Mouse (Mus musculus) embryonic facial prominence, embryonic 14.5 days (tissue): ENCODE results near the gene Trim80. TPM values are rescaled to one million over a fixed set of nuclear protein-coding genes. Genes with fewer than 3 reads are reported as not detected.
"Not testable (repeated sequence)": the region's sequence is repeated elsewhere in the genome, so short reads cannot be mapped to it uniquely, and the experiment has no call there.

Source experiments
- ATAC-seq: fragments of 200-750 bp; cut with Nextera tagmentation; 2 replicates; pipeline ENCODE4 v1.8.0; 2017; ENCODE audit warnings: low read depth, moderate number of reproducible peaks, moderate TSS enrichment
- DNase-seq: peaks from one replicate; pipeline ENCODE4 v3.0.0-alpha.2; 2015; ENCODE audit warnings: low spot score
- H3K27ac ChIP-seq: fragments of 300-500 bp; sonication (generic); replicated peaks from 2 replicates; pipeline ENCODE4 v1.5.1; 2014; ENCODE audit warnings: low read depth, mild to moderate bottlenecking, low read length, moderate library complexity
- H3K27me3 ChIP-seq: fragments of 300-500 bp; sonication (generic); replicated peaks from 2 replicates; pipeline ENCODE4 v1.6.1; 2014; ENCODE audit warnings: low read length; ENCODE audit not compliant: control insufficient read depth, insufficient read depth
- H3K36me3 ChIP-seq: fragments of 300-500 bp; sonication (generic); 2 replicates; pipeline ENCODE4 v1.6.1; 2014; ENCODE audit warnings: low read length, mixed read lengths; ENCODE audit not compliant: control insufficient read depth, insufficient read depth
- H3K4me1 ChIP-seq: fragments of 300-500 bp; sonication (generic); 2 replicates; pipeline ENCODE4 v1.6.1; 2014; ENCODE audit warnings: antibody characterized with exemption, low read length; ENCODE audit not compliant: control insufficient read depth, insufficient read depth
- H3K4me2 ChIP-seq: fragments of 300-500 bp; sonication (generic); 2 replicates; pipeline ENCODE4 v1.6.1; 2014; ENCODE audit warnings: low read depth, mild to moderate bottlenecking, low read length, moderate library complexity, mixed read lengths
- H3K4me3 ChIP-seq: fragments of 300-500 bp; sonication (generic); 2 replicates; pipeline ENCODE4 v1.5.1; 2014; ENCODE audit warnings: low read depth, mild to moderate bottlenecking, low read length
- H3K9ac ChIP-seq: fragments of 300-500 bp; sonication (generic); 2 replicates; pipeline ENCODE4 v1.6.1; 2014; ENCODE audit warnings: low read depth, mild to moderate bottlenecking, low read length, moderate library complexity, mixed read lengths
- H3K9me3 ChIP-seq: fragments of 300-500 bp; sonication (generic); 2 replicates; pipeline ENCODE4 v1.6.1; 2016; ENCODE audit warnings: low read length; ENCODE audit not compliant: control insufficient read depth
- WGBS: fragments of 180-500 bp; shearing (Covaris S2); extraction: QIAGEN DNeasy Blood & Tissue Kit; methylation state at CpG from one replicate; pipeline ENCODE4 v1.1.7; 2014; 5-methylcytosine and 5-hydroxymethylcytosine counted together
- polyA plus RNA-seq: library from polyadenylated mRNA; unstranded; fragments of >200 nt; fragmentation: Nextera tagmentation; extraction: Ambion mirVana; gene quantifications from 2 replicates; pipeline ENCODE4 v1.2.1, GENCODE M21; 2014

Gene Trim80
- polyA plus RNA-seq, 1 experiment from 2014 or later = 0.11 TPM

DNA sequence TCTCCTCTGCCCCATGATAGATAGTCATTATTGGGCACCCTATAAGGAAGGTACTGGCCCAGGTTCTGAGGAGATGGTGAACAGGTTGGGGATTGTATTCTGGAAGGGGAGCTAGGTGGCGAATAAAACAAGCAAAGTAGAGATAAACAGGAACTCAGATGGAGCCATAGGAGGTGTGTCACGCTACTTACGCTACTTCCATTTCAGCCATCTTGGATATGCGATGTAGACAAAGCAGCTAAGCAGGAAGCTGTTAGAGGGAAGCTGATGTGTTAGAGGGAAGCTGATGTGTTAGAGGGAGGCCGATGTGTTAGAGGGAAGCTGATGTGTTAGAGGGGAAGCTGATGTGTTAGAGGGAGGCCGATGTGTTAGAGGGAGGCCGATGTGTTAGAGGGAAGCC lies 37.0 kb downstream of the Trim80 start:
- Histone ChIP-seq H3K4me2 (0 out of 2 replicates have a peak overlapping the region, but pooled peaks have one; percentile 81), H3K4me1 (peaks cover 10% of the 10 kb centered on the region; the same call in 1 of the 2 replicates)
- H3K9me3 ChIP-seq, DNase-seq, H3K4me3 ChIP-seq, H3K36me3 ChIP-seq, H3K27ac ChIP-seq, ATAC-seq, H3K27me3 ChIP-seq, H3K9ac ChIP-seq: not testable (repeated sequence)
- 84% methylated on average over 7 of the region's 7 CpGs for WGBS

GRCm38 (mm10) chr11:115478296-115478938 lies 38.1 kb downstream of the Trim80 start:
- 0 out of 2 replicates have a peak, but pooled peaks cover 9% of the 10 kb centered on the region for H3K36me3 ChIP-seq

DNA sequence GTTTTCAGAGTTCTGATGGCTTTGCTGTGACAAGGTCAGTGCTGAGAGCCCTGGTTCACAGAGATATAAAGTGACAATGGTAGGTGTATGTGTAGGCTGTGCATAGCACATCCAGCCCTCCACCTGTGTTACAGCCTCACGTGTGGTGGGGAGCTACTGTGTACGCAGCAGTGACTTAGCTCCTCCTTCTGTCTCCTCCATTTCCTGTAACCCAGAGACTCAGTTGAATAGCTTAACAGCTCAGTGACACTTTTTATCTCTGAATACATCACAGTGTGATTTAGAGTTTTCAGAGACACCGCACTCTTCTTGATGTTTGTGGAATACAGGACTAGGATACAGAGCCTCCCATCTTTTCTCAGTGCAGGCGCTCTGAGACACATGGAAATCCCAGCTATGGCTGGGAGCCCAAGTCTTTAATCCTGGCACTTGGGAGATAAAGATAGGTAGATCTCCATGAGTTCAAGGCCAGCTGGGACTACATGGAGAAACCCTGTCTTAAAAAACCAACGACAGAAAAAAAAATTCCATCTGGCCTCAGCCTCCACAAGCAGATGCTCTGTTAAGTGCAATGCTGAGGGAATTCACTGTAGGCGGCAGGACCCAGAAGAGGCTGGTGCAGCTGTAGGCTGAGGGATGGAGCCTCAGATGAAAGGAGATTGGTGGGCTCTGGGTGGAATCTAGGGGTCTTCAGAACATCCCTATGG lies 41.4 kb downstream of the Trim80 start:
- H3K4me1 ChIP-seq = peaks cover 3% of the 10 kb centered on the region; the same call in 1 of the 2 replicates
- 87% methylated on average over 6 of the region's 6 CpGs for WGBS
- H3K4me3 ChIP-seq = no peak overlapping the region

More at GRCm38 (mm10) chr11:115478296-115478938, 38.1 kb downstream of the Trim80 start:
- H3K27me3 ChIP-seq = no peaks in the 10 kb centered on the region
- no peak overlapping the region for H3K4me2 ChIP-seq
- H3K4me3 ChIP-seq = no peak overlapping the region
- WGBS = 82% methylated on average over 9 of the region's 9 CpGs
- no peaks in the 10 kb centered on the region for H3K9me3 ChIP-seq
- no peak for DNase-seq
- ATAC-seq = no peak
- no peak overlapping the region for H3K9ac ChIP-seq
- peaks cover 10% of the 10 kb centered on the region; the same call in 1 of the 2 replicates for H3K4me1 ChIP-seq
- no peak overlapping the region for H3K27ac ChIP-seq

GRCm38 (mm10) chr11:115483278-115483677 lies 42.9 kb downstream of the Trim80 start:
- ATAC-seq (no peak), DNase-seq (no peak)
- WGBS = 64% methylated on average over 11 of the region's 11 CpGs
- H3K27ac ChIP-seq = no peak overlapping the region
- no peak overlapping the region for H3K9ac ChIP-seq
- H3K27me3 ChIP-seq = no peaks in the 10 kb centered on the region
- no peaks in the 10 kb centered on the region for H3K4me1 ChIP-seq
- peaks cover 12% of the 10 kb centered on the region; the same call in 1 of the 2 replicates for H3K36me3 ChIP-seq
- no peaks in the 10 kb centered on the region for H3K9me3 ChIP-seq
- H3K4me3 ChIP-seq = no peak overlapping the region
- H3K4me2 ChIP-seq = no peak overlapping the region

More for the DNA sequence above, 41.4 kb downstream of the Trim80 start:
- H3K36me3 ChIP-seq = peaks cover 12% of the 10 kb centered on the region; the same call in 1 of the 2 replicates
- peak overlapping the region; percentile 30; the same call in 1 of the 2 replicates for H3K9ac ChIP-seq
- DNase-seq (no peak), ATAC-seq (no peak)
- H3K4me2 ChIP-seq = no peak overlapping the region
- H3K27me3 ChIP-seq = no peaks in the 10 kb centered on the region
- no peak overlapping the region for H3K27ac ChIP-seq
- no peaks in the 10 kb centered on the region for H3K9me3 ChIP-seq

DNA sequence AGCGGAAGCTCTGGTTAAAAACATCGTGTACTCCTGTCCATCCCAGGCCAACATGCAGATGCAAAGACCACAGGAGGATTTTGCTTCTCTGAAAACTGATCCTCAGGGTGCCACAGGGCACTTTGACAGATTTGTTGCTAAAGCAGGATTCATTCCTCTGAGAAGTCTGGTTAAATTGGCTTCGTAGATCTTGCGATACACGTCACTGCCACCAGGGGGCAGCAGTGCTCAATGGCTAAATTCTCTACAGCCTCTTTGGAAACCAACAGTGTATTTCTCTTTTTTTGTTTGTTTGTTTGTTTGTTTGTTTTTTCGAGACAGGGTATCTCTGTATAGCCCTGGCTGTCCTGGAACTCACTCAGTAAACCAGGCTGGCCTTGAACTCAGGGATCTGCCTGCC lies 43.4 kb downstream of the Trim80 start:
- H3K4me3 ChIP-seq = no peak overlapping the region
- H3K27ac ChIP-seq = no peak overlapping the region
- no peaks in the 10 kb centered on the region for H3K27me3 ChIP-seq
- DNase-seq (peak; percentile 61), ATAC-seq (no peak)
- H3K36me3 ChIP-seq = peaks cover 15% of the 10 kb centered on the region; the same call in 1 of the 2 replicates
- no peaks in the 10 kb centered on the region for H3K9me3 ChIP-seq
- 19% methylated on average over 6 of the region's 6 CpGs for WGBS
- no peak overlapping the region for H3K9ac ChIP-seq
- no peak overlapping the region for H3K4me2 ChIP-seq
- H3K4me1 ChIP-seq = no peaks in the 10 kb centered on the region

DNA sequence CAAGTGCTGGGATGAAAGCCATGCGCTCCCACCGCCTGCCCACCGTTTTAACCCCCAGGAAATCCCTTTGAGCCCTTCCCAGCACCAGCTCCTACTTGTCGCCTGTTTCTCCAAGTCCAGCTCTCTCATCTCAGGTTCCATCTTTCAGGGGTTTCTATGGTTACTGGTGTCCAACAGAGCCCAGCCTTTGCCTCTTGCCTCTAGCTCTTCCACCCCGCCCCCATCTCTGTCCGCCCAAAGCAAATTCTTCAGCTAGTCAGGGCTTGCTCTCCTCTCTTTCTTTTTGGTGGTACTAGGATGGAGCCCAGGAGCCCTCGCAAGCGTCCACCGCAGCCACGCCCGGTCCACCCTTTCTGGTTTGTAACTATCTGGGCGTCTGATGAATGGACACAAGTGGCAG lies 44.8 kb downstream of the Trim80 start:
- Histone ChIP-seq H3K4me2 (no peak overlapping the region), H3K4me3 (no peak overlapping the region), H3K27ac (0 out of 2 replicates have a peak overlapping the region, but pooled peaks have one; percentile 21), H3K36me3 (peaks cover 22% of the 10 kb centered on the region; the same call in 1 of the 2 replicates), H3K4me1 (no peaks in the 10 kb centered on the region), H3K9ac (no peak overlapping the region), H3K9me3 (no peaks in the 10 kb centered on the region), H3K27me3 (no peaks in the 10 kb centered on the region)
- DNase-seq = peak; percentile 69
- whole genome bisulfite sequencing = 46% methylated on average over 12 of the region's 12 CpGs
- peak; percentile 56; the same call in 1 of the 2 replicates for ATAC-seq

GRCm38 (mm10) chr11:115488551-115489104 lies 48.3 kb downstream of the Trim80 start:
- H3K27me3 ChIP-seq = no peaks in the 10 kb centered on the region
- no peak overlapping the region for H3K4me3 ChIP-seq
- H3K9me3 ChIP-seq = no peaks in the 10 kb centered on the region
- H3K27ac ChIP-seq = no peak overlapping the region
- peaks cover 16% of the 10 kb centered on the region; the same call in 1 of the 2 replicates for H3K36me3 ChIP-seq
- DNase-seq = no peak
- no peak overlapping the region for H3K9ac ChIP-seq
- WGBS = 86% methylated on average over 18 of the region's 19 CpGs
- H3K4me1 ChIP-seq = peaks cover 12% of the 10 kb centered on the region; the same call in 1 of the 2 replicates
- no peak for ATAC-seq
- H3K4me2 ChIP-seq = no peak overlapping the region

DNA sequence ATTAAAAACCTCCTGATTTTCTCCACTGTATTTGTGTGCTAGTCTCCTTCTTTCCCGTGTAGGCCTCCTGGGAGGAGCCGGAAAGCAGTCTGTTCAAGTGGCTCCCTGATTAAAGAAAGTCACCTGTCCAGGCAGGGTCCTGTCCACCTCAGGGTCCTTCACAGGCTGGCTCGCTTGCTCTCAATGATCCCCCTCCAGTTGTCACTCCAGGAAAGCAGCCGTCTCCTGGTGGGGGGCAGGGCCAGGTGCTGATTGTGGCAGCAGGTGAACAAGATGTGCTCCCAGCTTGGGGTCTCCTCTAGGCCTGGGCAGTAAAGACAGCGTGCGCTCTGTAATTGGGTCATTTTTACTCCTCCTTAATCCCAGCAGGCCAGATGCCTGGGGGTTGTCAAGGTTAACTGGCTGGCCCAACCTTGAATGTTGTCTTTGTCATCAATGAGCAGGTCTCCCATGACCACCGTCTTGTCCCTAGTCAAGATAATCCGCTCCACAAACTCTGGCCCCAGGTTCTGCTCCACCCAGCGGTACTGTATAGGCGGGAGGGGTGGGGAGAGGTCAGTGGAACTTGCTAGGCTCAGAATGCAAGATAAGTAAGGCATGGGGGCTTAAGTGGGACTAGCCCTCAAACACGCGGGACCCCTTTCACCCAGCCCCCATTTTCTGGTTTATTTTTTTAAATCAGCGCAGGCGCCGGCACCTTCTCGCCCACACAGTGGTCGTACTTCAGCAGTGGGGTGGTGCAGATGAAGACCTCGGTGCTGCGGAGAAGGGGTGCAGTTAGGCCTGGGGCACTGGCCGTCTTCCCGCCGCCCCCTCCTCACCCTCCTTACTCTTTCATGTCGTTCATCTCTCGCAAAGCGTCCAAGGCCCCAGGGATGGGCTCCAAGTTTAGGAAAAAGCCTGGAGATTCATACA lies 50.4 kb downstream of the Trim80 start:
- no peaks in the 10 kb centered on the region for H3K27me3 ChIP-seq
- peak overlapping the region; percentile 55 for H3K27ac ChIP-seq
- peaks cover 12% of the 10 kb centered on the region; the same call in 1 of the 2 replicates for H3K4me1 ChIP-seq
- ATAC-seq (peak; percentile 54), DNase-seq (no peak)
- H3K36me3 ChIP-seq = peaks cover 16% of the 10 kb centered on the region; the same call in 1 of the 2 replicates
- H3K9me3 ChIP-seq = no peaks in the 10 kb centered on the region
- peak overlapping the region; percentile 70 for H3K9ac ChIP-seq
- WGBS = 24% methylated on average over 25 of the region's 25 CpGs
- H3K4me3 ChIP-seq = peak overlapping the region; percentile 69
- H3K4me2 ChIP-seq = peak overlapping the region; percentile 80
